Mouse (Mus musculus) kidney, embryonic 14.5 days (tissue): ENCODE results near the gene Cacna1e. TPM values are rescaled to one million over a fixed set of nuclear protein-coding genes. Genes with fewer than 3 reads are reported as not detected.

Experiments
- ATAC-seq: fragments of 200-750 bp; cut with Nextera tagmentation; 2 replicates; pipeline ENCODE4 v1.8.0; 2017; ENCODE audit warnings: moderate number of reproducible peaks, mild to moderate bottlenecking, moderate TSS enrichment, moderate library complexity; ENCODE audit not compliant: low FRiP score, low TSS enrichment
- H3K27ac ChIP-seq: fragments of 300-500 bp; sonication (generic); 2 replicates; pipeline ENCODE4 v1.5.1; 2014; ENCODE audit warnings: low read depth, mild to moderate bottlenecking, low read length, moderate library complexity, mixed read lengths
- H3K27me3 ChIP-seq: fragments of 300-500 bp; sonication (generic); 2 replicates; pipeline ENCODE4 v1.6.1; 2014; ENCODE audit warnings: mild to moderate bottlenecking, low read length; ENCODE audit not compliant: control insufficient read depth, insufficient read depth
- H3K36me3 ChIP-seq: fragments of 300-500 bp; sonication (generic); 2 replicates; pipeline ENCODE4 v1.6.1; 2014; ENCODE audit warnings: low read length, mixed read lengths; ENCODE audit not compliant: control insufficient read depth, insufficient read depth
- H3K4me1 ChIP-seq: fragments of 300-500 bp; sonication (generic); 2 replicates; pipeline ENCODE4 v1.6.1; 2014; ENCODE audit warnings: low read length, mixed read lengths; ENCODE audit not compliant: control insufficient read depth, insufficient read depth
- H3K4me2 ChIP-seq: fragments of 300-500 bp; sonication (generic); replicated peaks from 2 replicates; pipeline ENCODE4 v1.6.1; 2014; ENCODE audit warnings: low read depth, mild to moderate bottlenecking, low read length
- H3K4me3 ChIP-seq: fragments of 300-500 bp; sonication (generic); 2 replicates; pipeline ENCODE4 v1.5.1; 2014; ENCODE audit warnings: mild to moderate bottlenecking, low read length
- H3K9ac ChIP-seq: fragments of 300-500 bp; sonication (generic); 2 replicates; pipeline ENCODE4 v1.6.1; 2014; ENCODE audit warnings: low read depth, mild to moderate bottlenecking, low read length, moderate library complexity
- H3K9me3 ChIP-seq: fragments of 300-500 bp; sonication (generic); 2 replicates; pipeline ENCODE4 v1.6.1; 2016; ENCODE audit warnings: low read length; ENCODE audit not compliant: control insufficient read depth
- WGBS: fragments of 180-500 bp; shearing (Covaris S2); extraction: QIAGEN DNeasy Blood & Tissue Kit; methylation state at CpG from one replicate; pipeline ENCODE4 v1.1.7; 2014; 5-methylcytosine and 5-hydroxymethylcytosine counted together
- polyA plus RNA-seq: library from polyadenylated mRNA; unstranded; fragments of >200 nt; fragmentation: Nextera tagmentation; extraction: Ambion mirVana; gene quantifications from 2 replicates; pipeline ENCODE4 v1.2.1, GENCODE M21; 2014

Cacna1e gene
- polyA plus RNA-seq, 1 experiment from 2014 or later: 0.04 TPM

DNA sequence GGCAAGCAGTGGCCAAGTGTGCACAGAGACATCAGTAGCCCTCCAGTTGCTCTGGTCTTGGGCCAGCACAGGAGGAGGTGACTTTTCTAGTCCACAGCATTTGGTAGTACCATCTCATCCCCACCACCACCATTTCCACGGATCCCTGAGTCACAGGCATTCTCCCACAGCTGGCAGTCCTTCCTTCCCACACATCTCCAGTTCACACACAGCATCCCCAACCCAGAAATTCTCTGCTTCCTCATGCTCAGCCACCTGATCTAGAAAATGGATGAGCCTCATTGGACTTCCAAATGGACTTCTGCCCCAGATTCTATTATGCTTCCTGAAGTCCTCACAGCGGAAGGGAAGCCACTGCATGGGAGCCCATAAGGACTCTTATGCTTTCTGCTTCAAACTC, 181.7 kb downstream of the Cacna1e start:
- H3K4me3 ChIP-seq: no peak overlapping the region
- H3K36me3 ChIP-seq: no peaks in the 10 kb centered on the region
- no peak overlapping the region for H3K27ac ChIP-seq
- no peaks in the 10 kb centered on the region for H3K27me3 ChIP-seq
- no peaks in the 10 kb centered on the region for H3K4me1 ChIP-seq
- H3K9me3 ChIP-seq: no peaks in the 10 kb centered on the region
- no peak overlapping the region for H3K4me2 ChIP-seq
- WGBS: 75% methylated on average over 2 of the region's 2 CpGs
- ATAC-seq: no peak
- H3K9ac ChIP-seq: no peak overlapping the region

DNA sequence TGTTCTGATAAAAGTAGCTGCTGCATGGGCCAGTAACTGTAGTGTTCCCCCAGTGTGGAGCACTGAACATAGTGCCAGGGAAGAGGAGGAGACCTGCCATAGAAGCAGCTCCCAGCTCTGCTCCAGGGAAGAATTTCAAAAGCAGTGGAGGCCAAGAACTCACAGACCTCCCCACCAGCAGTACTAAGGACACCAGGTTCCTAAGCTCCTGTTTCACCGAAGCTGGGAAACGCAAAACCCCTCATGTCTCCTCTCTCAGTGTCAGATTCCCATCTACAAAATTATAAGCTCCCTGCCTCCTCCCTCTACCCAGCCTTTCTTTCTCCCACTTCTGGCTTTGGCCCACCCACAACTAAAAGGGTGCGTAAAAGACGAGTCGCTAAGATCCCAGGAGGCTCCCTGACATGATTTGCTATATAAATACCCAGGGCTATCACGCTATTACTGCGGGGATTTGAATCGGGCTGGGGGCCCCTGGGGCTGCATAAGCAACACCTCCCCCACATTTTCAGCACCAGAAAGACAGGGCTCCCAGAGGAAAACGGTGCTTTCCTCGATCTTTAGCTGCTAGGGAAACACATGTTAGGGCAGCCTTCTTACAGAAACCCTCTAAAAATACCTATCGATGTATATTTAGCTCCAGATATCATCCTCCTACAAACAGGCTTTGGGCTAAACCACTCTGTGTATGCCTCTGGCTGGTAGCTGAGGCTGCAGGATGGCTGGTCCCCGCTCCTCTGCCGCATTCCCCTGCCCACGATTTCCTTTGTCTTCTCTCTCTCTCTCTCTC, 195.2 kb downstream of the Cacna1e start:
- H3K36me3 ChIP-seq: no peaks in the 10 kb centered on the region
- no peaks in the 10 kb centered on the region for H3K27me3 ChIP-seq
- WGBS: 30% methylated on average over 14 of the region's 14 CpGs
- H3K27ac ChIP-seq: no peak overlapping the region
- H3K9ac ChIP-seq: no peak overlapping the region
- no peaks in the 10 kb centered on the region for H3K9me3 ChIP-seq
- ATAC-seq: no peak
- H3K4me3 ChIP-seq: no peak overlapping the region
- no peaks in the 10 kb centered on the region for H3K4me1 ChIP-seq
- no peak overlapping the region for H3K4me2 ChIP-seq

DNA sequence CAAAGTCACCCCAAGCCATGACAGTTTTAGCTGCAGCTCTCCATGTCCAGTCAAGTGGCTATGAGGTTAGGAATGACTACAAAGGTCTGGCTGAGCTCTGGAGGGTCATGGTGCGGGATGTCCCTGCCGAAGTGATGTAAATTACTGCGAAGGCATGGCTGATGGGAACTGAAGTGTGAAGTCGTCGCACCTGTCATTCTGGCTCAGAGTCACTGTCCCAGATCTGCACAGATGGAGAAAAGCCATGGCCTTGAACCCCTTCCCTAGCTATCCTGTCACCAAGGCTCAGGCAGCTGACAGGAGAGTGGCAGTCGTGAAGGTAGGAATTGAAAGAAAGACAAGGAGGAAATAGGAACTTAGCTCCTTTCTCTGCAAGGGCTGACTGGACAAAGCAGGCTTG, 197.4 kb downstream of the Cacna1e start:
- Histone ChIP-seq H3K36me3 (no peaks in the 10 kb centered on the region), H3K9ac (no peak overlapping the region), H3K4me3 (no peak overlapping the region), H3K27me3 (no peaks in the 10 kb centered on the region), H3K27ac (no peak overlapping the region), H3K4me2 (no peak overlapping the region), H3K9me3 (no peaks in the 10 kb centered on the region), H3K4me1 (no peaks in the 10 kb centered on the region)
- ATAC-seq: no peak
- 63% methylated on average over 6 of the region's 6 CpGs for WGBS

DNA sequence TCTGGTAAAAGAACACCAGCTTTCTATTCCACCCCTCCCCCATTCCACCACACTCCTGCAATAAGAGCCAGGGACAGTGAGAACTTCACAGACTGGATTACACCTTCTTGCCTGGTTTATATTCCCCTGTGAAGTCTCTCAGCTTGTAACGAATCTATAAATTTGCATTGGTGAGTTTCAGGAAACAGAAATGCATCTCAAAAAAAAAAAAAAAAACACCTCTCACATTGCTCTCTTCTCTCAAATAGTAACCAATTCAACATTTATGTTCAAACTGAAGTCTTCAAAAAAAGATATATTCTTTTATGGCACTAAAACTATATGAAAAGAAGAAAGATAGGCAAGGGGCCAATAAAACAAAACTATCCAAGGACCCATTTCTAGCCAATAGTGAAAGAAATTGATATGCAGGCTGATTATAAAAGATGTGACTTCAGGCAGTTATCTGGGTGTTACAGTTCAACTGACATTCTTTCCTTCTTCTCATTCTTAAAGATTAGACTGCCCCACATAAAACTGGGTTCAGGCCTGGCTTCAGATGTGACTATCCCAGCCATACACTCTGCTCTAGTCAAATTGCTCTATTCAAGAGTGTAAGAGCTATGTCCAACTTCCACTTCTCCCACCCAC, 200.7 kb downstream of the Cacna1e start:
- WGBS: 69% methylated on average over 1 of the region's 1 CpGs
- no peak overlapping the region for H3K27ac ChIP-seq

DNA sequence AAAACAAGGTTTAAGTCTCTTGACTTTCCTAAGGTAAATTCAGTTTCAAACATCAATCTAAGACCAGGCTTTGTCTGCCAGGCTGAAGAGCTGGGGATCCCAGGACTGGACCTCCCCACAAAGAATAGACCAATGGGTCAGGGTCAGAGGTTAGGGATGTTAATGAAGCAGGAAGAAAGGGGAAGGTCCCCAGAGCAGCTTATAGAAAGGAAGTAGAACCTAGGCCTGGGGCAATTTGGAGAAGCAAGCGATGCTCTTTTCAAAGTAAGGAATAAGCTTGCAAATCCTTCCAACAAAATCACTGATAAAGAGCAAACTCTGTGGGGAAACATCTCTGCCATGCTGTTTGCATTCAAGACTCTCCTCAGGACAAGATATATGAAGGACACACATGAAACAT, 205.3 kb downstream of the Cacna1e start:
- ATAC-seq: no peak
- Histone ChIP-seq H3K4me1 (no peaks in the 10 kb centered on the region), H3K9ac (no peak overlapping the region), H3K4me3 (no peak overlapping the region), H3K36me3 (no peaks in the 10 kb centered on the region), H3K4me2 (no peak overlapping the region), H3K9me3 (no peaks in the 10 kb centered on the region), H3K27ac (no peak overlapping the region), H3K27me3 (no peaks in the 10 kb centered on the region)
- 58% methylated on average over 1 of the region's 1 CpGs for WGBS

More for the DNA sequence above, 200.7 kb downstream of the Cacna1e start:
- ATAC-seq: no peak
- Histone ChIP-seq H3K9ac (no peak overlapping the region), H3K4me3 (no peak overlapping the region), H3K4me1 (no peaks in the 10 kb centered on the region), H3K36me3 (no peaks in the 10 kb centered on the region), H3K9me3 (no peaks in the 10 kb centered on the region), H3K27me3 (no peaks in the 10 kb centered on the region), H3K4me2 (no peak overlapping the region)

DNA sequence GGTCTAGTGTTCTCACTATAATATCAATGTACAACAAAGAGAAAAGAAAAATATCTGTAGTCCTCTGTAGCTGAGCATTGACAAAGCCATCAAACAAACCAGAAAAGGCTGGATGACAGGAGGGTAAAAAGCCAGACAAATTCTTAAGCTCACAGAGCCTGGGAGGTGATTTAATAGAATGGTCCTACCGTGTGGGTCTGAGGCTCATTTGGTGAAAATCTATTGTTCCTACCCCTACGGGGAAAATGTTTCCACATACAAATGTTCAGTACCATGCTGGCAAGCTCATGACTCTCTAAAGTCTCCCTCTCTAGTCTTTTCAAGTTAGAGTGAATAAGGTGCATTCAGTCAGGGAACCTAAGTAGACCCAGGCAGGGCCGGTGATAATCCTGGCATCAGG, 206.2 kb downstream of the Cacna1e start:
- Histone ChIP-seq H3K9me3 (no peaks in the 10 kb centered on the region), H3K27ac (no peak overlapping the region), H3K4me3 (no peak overlapping the region), H3K9ac (no peak overlapping the region), H3K4me1 (no peaks in the 10 kb centered on the region), H3K27me3 (no peaks in the 10 kb centered on the region), H3K4me2 (no peak overlapping the region), H3K36me3 (no peaks in the 10 kb centered on the region)
- ATAC-seq: no peak
- WGBS: 93% methylated on average over 3 of the region's 3 CpGs

DNA sequence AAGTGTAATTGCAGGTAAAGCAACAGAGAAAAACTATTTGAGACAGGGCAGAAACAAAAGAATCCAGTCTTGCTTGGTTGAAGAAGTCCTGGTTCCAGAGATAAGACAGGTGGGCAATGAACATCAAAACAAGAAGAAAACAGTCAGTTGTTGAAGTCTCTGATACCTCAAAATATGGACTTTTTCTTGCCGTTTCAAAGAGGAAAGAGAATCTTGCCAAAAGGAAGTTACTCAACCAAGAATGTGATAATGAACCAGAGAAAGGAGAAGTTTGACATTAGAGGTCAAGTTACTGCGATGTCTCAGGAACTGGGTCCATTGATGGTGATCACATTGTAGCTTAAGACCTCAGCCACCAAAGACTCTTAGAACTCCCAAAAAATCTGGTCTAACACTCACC, 206.6 kb downstream of the Cacna1e start:
- no peak for ATAC-seq
- H3K9me3 ChIP-seq: no peaks in the 10 kb centered on the region
- 62% methylated on average over 2 of the region's 2 CpGs for WGBS

DNA sequence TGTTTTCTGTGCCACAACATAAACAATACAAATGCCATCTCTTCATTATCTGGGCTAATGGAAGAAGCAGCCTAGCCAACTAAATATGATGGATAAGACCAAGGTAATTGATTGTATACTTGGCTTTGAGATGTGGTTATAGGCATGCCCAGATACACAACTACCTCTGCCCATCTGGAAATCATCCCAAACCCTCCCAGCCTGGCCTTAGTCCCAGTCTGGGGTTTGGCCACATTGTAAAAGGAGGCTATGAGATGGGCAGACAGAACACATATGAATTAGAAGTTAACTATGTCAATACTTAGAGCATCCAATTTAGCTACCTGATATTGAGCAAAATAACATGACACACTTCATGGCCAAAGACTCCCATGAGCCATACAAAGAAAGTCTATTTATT, 220.6 kb downstream of the Cacna1e start:
- Histone ChIP-seq H3K27me3 (no peaks in the 10 kb centered on the region), H3K36me3 (no peaks in the 10 kb centered on the region), H3K9me3 (no peaks in the 10 kb centered on the region), H3K4me1 (no peaks in the 10 kb centered on the region), H3K4me3 (no peak overlapping the region), H3K27ac (no peak overlapping the region), H3K9ac (no peak overlapping the region), H3K4me2 (no peak overlapping the region)
- ATAC-seq: no peak

More for the DNA sequence above, 206.6 kb downstream of the Cacna1e start:
- no peak overlapping the region for H3K9ac ChIP-seq
- no peaks in the 10 kb centered on the region for H3K4me1 ChIP-seq
- no peak overlapping the region for H3K4me2 ChIP-seq
- H3K27me3 ChIP-seq: no peaks in the 10 kb centered on the region
- H3K36me3 ChIP-seq: no peaks in the 10 kb centered on the region
- no peak overlapping the region for H3K27ac ChIP-seq
- no peak overlapping the region for H3K4me3 ChIP-seq

DNA sequence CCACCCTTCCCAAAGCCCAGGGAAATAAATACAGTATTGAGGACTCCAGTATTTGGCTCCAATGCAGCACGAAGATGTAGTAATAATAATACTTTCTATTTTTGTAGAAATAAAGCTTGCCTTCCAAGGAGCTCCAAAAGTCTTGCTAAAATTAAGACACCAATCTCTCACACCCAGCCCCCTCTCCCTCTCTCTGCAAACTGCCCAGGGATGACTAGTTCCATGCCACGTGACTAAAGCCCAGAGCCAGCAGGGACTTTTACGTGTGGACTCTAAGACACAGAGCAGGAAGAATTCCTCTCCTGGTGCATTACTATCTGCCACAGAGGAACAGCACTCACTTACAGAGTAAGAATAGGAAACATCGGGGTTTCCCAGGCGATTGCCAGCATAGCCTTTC, 222.3 kb downstream of the Cacna1e start:
- Histone ChIP-seq H3K4me2 (no peak overlapping the region), H3K27me3 (no peaks in the 10 kb centered on the region), H3K9ac (no peak overlapping the region), H3K27ac (no peak overlapping the region), H3K4me3 (no peak overlapping the region), H3K36me3 (no peaks in the 10 kb centered on the region), H3K9me3 (no peaks in the 10 kb centered on the region), H3K4me1 (no peaks in the 10 kb centered on the region)
- WGBS: 78% methylated on average over 5 of the region's 5 CpGs
- ATAC-seq: no peak
